Mouse (Mus musculus) ES-E14 (cell line): Measurements from ENCODE around the gene Gcn1l1. TPM values are rescaled to one million over a fixed set of nuclear protein-coding genes. Genes with fewer than 3 reads are reported as not detected.

Source experiments
- DNase-seq: peaks from one replicate; pipeline ENCODE4 v3.0.0-alpha.2; 2013; ENCODE audit warnings: low read depth, low spot score
- H3K27ac ChIP-seq: 2 replicates; pipeline ENCODE4 v1.5.1; 2012; ENCODE audit warnings: low read depth, mild to moderate bottlenecking, low read length, moderate library complexity, mixed read lengths; ENCODE audit not compliant: poor library complexity, insufficient read depth, severe bottlenecking
- H3K36me3 ChIP-seq: 2 replicates; pipeline ENCODE4 v1.6.1; 2012; ENCODE audit warnings: mild to moderate bottlenecking, low read length, moderate library complexity, mixed read lengths; ENCODE audit not compliant: control insufficient read depth, poor library complexity, insufficient read depth, severe bottlenecking
- H3K4me1 ChIP-seq, 2 experiments: fragments of 150-350 bp in 1 of 2; sonication (generic) in 1 of 2; 2 replicates each; pipeline ENCODE4 v1.6.1; 2012; ENCODE audit warnings: low read length in 2 of 2, mild to moderate bottlenecking in 1 of 2, mixed read lengths in 1 of 2; ENCODE audit not compliant: control insufficient read depth in 2 of 2, insufficient read depth in 2 of 2, poor library complexity in 1 of 2
- H3K4me3 ChIP-seq, 2 experiments: fragments of 150-350 bp in 1 of 2; sonication (generic) in 1 of 2; 2 replicates each; pipeline ENCODE4 v1.5.1; 2012; ENCODE audit warnings: low read length in 2 of 2, low read depth in 1 of 2, mild to moderate bottlenecking in 1 of 2, mixed read lengths in 1 of 2; ENCODE audit not compliant: insufficient read depth in 1 of 2, poor library complexity in 1 of 2, severe bottlenecking in 1 of 2
- H3K9ac ChIP-seq: 2 replicates; pipeline ENCODE4 v1.6.1; 2012; ENCODE audit warnings: low read depth, mild to moderate bottlenecking, low read length, mixed read lengths; ENCODE audit not compliant: poor library complexity, insufficient read depth, severe bottlenecking
- H3K9me3 ChIP-seq: fragments of 150-350 bp; sonication (generic); 2 replicates; pipeline ENCODE4 v1.6.1; 2012; ENCODE audit warnings: low read depth, mild to moderate bottlenecking, low read length; ENCODE audit not compliant: control insufficient read depth, insufficient read depth
- CHD2 ChIP-seq: IDR thresholded peaks from 2 replicates; pipeline ENCODE4 v1.6.1; 2014; ENCODE audit warnings: mild to moderate bottlenecking, low read depth, low read length, inconsistent platforms
- HCFC1 ChIP-seq: IDR thresholded peaks from 2 replicates; pipeline ENCODE4 v1.6.1; 2012; ENCODE audit warnings: low read length, inconsistent platforms, borderline replicate concordance; ENCODE audit not compliant: insufficient read depth
- MAFK ChIP-seq: IDR thresholded peaks from 2 replicates; pipeline ENCODE4 v1.6.1; 2014; ENCODE audit warnings: mild to moderate bottlenecking, low read depth, low read length, inconsistent platforms; ENCODE audit not compliant: insufficient read depth
- ZC3H11A ChIP-seq: IDR thresholded peaks from 2 replicates; pipeline ENCODE4 v1.6.1; 2012; ENCODE audit warnings: low read depth, mild to moderate bottlenecking, inconsistent platforms, low read length, borderline replicate concordance
- ZNF384 ChIP-seq: IDR thresholded peaks from 2 replicates; pipeline ENCODE4 v1.6.1; 2012; ENCODE audit warnings: low read depth, low read length, inconsistent platforms
- in situ Hi-C, 2 experiments: fragments of 600-800 bp; cut with MboI; formaldehyde crosslinking; loops; one replicate each; pipeline ENCODE4 v1.15.1; 2025; ENCODE audit warnings: low sequenced_read_pairs in 2 of 2, inconsistent platforms in 1 of 2; ENCODE audit not compliant: unreplicated experiment in 2 of 2
- total RNA-seq: library from RNA; depleted of rRNA; stranded (reverse); fragments of 300-350 nt; gene quantifications from 2 replicates; pipeline ENCODE4 v1.2.3, GENCODE M21; 2012

Gene Gcn1l1
- total RNA-seq, 1 experiment: 112 TPM

DNA sequence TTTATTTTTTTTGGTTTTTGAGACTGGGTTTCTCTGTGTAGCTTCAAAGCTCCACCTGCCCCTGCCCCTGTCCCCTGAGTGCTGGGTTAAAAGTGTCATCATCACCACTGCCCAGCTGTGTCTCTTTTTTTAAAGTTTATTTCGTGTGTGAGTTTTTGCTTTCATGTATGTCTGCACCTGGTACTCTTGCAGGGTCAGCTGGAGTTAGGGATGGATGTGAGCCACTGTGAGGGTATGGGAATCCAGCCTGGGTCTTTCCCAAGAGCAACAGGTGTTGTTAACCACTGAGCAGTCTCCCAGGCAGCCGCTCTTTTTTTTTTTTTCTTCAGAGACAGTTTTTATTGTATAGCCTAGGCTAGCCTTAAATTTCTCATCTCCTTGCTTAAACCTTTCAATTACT lies 21.7 kb downstream of the Gcn1l1 start:
- Histone ChIP-seq H3K4me1 (peaks cover 0 to 2% of the 10 kb centered on the region in 2 experiments; a peak in 1 of 4 replicates), H3K27ac (no peak overlapping the region), H3K9me3 (no peaks in the 10 kb centered on the region), H3K36me3 (peaks cover 62% of the 10 kb centered on the region), H3K9ac (no peak overlapping the region), H3K4me3 (no peak overlapping the region)
- in situ Hi-C loops: no loop called here
- no peak for TF ChIP-seq ZNF384
- no peak for TF ChIP-seq ZC3H11A
- TF ChIP-seq HCFC1: no peak
- TF ChIP-seq CHD2: no peak
- TF ChIP-seq MAFK: no peak
- DNase-seq: no peak

DNA sequence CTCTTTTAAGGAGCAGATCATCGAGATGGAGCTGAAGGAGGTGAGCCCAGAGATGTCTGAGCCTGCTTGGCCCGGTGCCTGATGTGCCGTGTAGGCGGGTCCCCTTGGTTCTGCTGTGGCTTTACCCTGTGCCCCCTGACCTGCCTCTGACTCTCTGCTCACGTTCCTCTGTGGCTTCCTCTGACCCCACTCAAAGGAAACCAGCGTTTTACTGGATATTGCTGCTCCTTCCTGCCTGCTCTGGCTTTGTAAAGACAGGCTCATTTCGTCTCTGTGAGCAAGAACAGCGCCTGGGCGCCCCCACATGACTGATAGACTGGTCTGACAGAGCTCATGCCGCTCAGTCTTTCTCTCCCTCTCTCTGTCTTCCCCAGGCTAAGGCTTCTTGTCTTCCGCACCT lies 26.0 kb downstream of the Gcn1l1 start:
- Histone ChIP-seq H3K4me3 (no peak overlapping the region), H3K27ac (peak overlapping the region; percentile 5; the same call in 1 of the 2 replicates), H3K9me3 (no peaks in the 10 kb centered on the region), H3K9ac (no peak overlapping the region), H3K4me1 (no peaks in the 10 kb centered on the region), H3K36me3 (peaks cover 72% of the 10 kb centered on the region)
- TF ChIP-seq ZNF384 (no peak), CHD2 (no peak), ZC3H11A (no peak), HCFC1 (no peak), MAFK (no peak)
- DNase-seq: no peak
- in situ Hi-C loops: no loop called here

DNA sequence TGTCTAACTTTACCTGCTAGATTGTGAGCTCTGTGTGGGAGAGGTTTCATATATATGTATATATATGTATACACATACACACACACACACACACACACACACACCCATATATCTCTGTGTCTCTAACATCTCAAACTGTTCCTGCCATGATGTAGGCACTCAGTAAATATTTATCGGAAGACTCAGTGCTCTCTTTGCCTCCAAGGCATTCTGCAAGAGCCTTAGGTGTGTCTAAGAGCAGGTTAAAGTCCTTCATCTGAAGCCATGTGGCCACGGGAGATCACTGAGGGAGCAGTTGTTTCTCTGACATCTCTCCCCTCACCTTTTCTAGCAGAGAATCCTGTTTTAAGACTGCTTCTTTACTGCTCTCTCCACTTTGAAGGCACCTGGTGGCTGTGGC lies 26.5 kb downstream of the Gcn1l1 start:
- no peak overlapping the region for H3K4me3 ChIP-seq
- no peak overlapping the region for H3K27ac ChIP-seq
- in situ Hi-C loops: no loop called here
- H3K9me3 ChIP-seq: no peaks in the 10 kb centered on the region
- TF ChIP-seq CHD2 (no peak), ZNF384 (no peak), HCFC1 (no peak), ZC3H11A (no peak), MAFK (no peak)
- H3K9ac ChIP-seq: no peak overlapping the region
- DNase-seq: no peak
- peaks cover 73% of the 10 kb centered on the region for H3K36me3 ChIP-seq
- no peaks in the 10 kb centered on the region for H3K4me1 ChIP-seq

DNA sequence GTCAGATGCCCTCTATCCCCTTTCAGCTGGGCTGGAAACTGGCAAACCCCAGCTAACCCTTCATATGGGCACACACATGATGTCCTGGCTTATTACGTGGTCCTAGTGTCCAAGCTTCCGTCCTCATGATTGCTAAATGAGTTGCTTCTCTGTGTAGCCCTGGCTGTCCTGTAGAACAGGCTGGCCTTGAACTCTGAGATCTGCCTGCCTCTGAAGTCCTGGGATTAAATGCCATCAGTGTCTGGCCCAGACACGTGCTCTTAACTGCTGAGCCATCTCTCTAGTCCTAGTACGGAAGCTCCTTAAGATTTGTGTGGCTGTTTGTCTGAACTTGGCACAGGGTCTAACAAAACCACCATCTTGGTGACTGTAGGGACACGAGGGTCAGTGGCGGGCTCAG lies 38.5 kb downstream of the Gcn1l1 start:
- no peak overlapping the region for H3K27ac ChIP-seq
- H3K9me3 ChIP-seq: no peaks in the 10 kb centered on the region
- in situ Hi-C loops: no loop called here
- TF ChIP-seq CHD2 (no peak), ZNF384 (no peak), MAFK (no peak)
- no peak overlapping the region for H3K9ac ChIP-seq
- no peak for DNase-seq
- H3K4me3 ChIP-seq: no peak overlapping the region
- H3K36me3 ChIP-seq: peaks cover 61% of the 10 kb centered on the region
- H3K4me1 ChIP-seq: peaks cover 0 to 4% of the 10 kb centered on the region in 2 experiments; a peak in 1 of 4 replicates

DNA sequence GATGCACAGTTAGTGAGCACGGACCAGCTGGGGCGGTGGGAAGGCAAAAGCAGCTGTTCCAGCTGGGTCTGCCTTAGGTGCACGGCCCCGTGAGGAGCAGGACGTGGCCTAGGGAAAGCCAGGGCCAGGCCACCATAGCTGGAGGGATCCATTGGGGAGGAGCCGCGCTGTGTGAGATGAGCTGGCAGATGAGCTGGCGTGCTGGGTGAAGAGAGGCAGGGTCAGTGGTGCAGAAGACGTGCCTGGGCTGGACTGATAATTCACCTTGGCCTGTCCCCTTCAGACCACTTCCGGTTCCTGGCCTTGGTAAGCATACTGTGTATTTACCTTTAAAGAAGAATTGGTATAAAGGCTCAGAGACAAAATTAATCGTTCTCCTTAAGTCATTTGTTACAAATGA lies 46.5 kb downstream of the Gcn1l1 start:
- in situ Hi-C loops: no loop called here
- Histone ChIP-seq H3K27ac (no peak overlapping the region), H3K9me3 (no peaks in the 10 kb centered on the region), H3K4me1 (peaks cover 0 to 4% of the 10 kb centered on the region in 2 experiments; a peak in 1 of 4 replicates), H3K36me3 (peaks cover 83% of the 10 kb centered on the region), H3K9ac (no peak overlapping the region), H3K4me3 (no peak overlapping the region)
- TF ChIP-seq ZC3H11A: no peak
- TF ChIP-seq CHD2: no peak
- no peak for TF ChIP-seq ZNF384
- no peak for TF ChIP-seq MAFK
- no peak for TF ChIP-seq HCFC1
- DNase-seq: no peak
